Mouse (Mus musculus): Measurements from ENCODE around the gene Stra8. TPM values are rescaled to one million over a fixed set of nuclear protein-coding genes. Genes with fewer than 3 reads are reported as not detected.

Stra8 gene
- total RNA-seq, 2 experiments from 2014 or later = not detected

GRCm38 (mm10) chr6:34987085-34987645 is 67.2 kb downstream of the Stra8 start:
- intact Hi-C loops (cut with DNase I; ENCODE audit: low total_unique reads) = no loop called here
- no peak for DNase-seq

GRCm38 (mm10) chr6:34988081-34988761 is 68.3 kb downstream of the Stra8 start, which contains the start of gene Slc23a4:
TSS of gene Slc23a4 (minus strand) at chr6:34988404.
- intact Hi-C loops (cut with DNase I; ENCODE audit: low total_unique reads) = no loop called here
- DNase-seq = no peak

Other genes with a start within 250 kb of the Stra8 start
- gene Agbl3, start 139.7 kb upstream of the Stra8 start, total RNA-seq (2021) = 1 to 10 TPM; 3.0 to 3.9 TPM
- gene Tmem140, start 57.0 kb upstream of the Stra8 start, total RNA-seq (2021) = 10 to 100 TPM; 12.7 to 15.5 TPM
- gene Cyren, start 42.1 kb upstream of the Stra8 start, total RNA-seq (2021) = 1 to 10 TPM; 4.0 to 5.0 TPM
- 1 to 10 TPM; 9.3 to 9.7 TPM for gene Wdr91, start 9.3 kb upstream of the Stra8 start, total RNA-seq (2021)
- under 1 TPM in 1 of 2 experiments, not detected in 1; 0.11 TPM for gene Slc23a4, start 68.2 kb downstream of the Stra8 start, total RNA-seq (2021)
- gene Cnot4, start 213.6 kb downstream of the Stra8 start, total RNA-seq (2021) = 10 to 100 TPM; 19.8 to 21.6 TPM

Data from gastrocnemius, postnatal 14 days (tissue).